Mouse (Mus musculus): ENCODE data around the gene Sept8. TPM values are rescaled to one million over a fixed set of nuclear protein-coding genes. Genes with fewer than 3 reads are reported as not detected.

Sept8 gene
- 9.9 and 13.3 TPM in 2 replicates for polyA plus RNA-seq (2012; ENCODE audit: insufficient read depth, insufficient read length, missing spikeins)

DNA sequence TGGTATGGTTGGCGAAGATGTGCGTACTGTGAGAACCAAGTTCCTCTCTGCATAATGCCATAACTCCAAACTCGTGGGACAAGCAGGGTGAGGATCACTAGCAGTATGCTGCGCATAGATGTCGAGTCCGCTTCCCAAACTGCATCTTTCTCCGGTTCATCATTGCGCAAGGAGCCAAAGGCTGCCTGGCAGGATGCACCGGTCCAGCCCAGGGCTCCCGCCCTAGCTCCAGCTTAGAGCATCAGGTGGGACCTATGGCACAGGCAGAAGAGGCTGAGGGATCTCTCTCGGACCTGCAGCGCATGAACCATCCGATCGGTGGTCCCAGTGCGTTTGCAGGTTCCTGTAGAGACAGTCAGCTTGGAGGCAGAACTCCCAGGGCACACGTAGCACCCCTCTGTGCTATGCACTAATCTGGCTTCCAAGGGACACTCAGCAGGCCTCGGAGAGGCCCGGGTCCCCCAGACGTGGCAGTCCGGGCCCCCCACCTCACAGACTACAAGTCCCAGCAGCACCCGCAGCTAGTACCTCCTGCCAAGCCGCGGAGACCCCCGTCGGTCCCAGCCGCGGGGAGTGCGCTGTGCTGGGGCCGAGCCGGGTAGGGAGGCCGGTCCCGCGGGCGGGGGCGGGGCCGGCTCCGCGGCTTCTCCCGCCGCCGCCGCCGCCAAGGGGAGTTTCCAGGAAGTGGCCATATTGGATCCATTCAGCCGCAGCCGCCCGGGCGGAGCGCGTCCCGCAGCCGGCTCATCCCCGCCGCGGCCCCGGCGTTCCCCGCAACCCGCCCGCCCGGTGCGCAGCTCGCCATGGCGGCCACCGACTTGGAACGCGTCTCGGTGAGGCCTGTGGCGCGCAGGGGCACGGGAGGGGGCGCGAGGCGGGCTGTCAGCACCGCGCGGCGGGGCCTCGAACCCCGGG, at the start of gene Sept8:
TSS of gene Sept8 (plus strand) at position 51 of the 915 bp plus-strand sequence.
- peaks cover 14% of the 10 kb centered on the region for H3K4me1 ChIP-seq (ENCODE audit: control insufficient read depth, insufficient read depth, insufficient read length, low read length)
- H3K4me3 ChIP-seq (ENCODE audit: insufficient read depth, low read depth, low read length): peak within 1 kb of the TSS; percentile 71
- H3K27ac ChIP-seq (replicated peaks; ENCODE audit: low read depth, low read length): peak within 1 kb of the TSS; percentile 79

DNA sequence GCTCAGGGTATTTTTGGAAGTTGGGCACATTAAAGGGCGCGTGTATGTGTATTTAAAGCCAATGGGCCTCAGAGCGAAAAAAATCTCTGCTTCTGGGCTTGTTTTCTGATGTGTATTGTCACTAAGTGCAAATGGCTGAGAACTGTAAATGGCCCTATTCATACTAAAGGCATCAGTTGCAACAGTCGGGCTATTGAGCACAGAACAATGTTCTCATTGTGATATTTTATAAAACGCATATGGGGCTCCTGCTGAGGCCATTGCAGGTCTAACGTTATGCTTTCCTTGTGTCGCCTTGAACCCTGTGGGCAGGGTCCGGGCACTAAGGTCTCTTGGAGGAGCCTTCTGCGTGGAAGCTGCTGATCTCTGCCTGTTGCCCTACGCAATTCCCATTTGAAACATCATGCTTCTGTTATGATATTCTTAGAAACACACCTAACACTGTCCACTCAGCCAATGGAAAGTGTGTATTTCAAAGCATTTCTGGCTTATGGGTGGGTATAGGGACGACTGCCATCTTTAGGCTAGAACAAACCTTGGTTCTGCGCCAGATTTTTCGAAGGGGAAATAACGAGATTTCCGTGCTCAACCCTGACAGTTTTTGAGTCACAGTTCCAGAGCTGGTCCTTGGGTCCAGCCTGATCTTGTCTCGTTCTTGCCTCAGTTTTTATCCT, 49.6 kb upstream of the Sept8 start:
- no peak overlapping the region for H3K27ac ChIP-seq (replicated peaks; ENCODE audit: low read depth, low read length)
- H3K4me3 ChIP-seq (ENCODE audit: insufficient read depth, low read depth, low read length): no peak overlapping the region
- H3K4me1 ChIP-seq (ENCODE audit: control insufficient read depth, insufficient read depth, insufficient read length, low read length): no peaks in the 10 kb centered on the region

DNA sequence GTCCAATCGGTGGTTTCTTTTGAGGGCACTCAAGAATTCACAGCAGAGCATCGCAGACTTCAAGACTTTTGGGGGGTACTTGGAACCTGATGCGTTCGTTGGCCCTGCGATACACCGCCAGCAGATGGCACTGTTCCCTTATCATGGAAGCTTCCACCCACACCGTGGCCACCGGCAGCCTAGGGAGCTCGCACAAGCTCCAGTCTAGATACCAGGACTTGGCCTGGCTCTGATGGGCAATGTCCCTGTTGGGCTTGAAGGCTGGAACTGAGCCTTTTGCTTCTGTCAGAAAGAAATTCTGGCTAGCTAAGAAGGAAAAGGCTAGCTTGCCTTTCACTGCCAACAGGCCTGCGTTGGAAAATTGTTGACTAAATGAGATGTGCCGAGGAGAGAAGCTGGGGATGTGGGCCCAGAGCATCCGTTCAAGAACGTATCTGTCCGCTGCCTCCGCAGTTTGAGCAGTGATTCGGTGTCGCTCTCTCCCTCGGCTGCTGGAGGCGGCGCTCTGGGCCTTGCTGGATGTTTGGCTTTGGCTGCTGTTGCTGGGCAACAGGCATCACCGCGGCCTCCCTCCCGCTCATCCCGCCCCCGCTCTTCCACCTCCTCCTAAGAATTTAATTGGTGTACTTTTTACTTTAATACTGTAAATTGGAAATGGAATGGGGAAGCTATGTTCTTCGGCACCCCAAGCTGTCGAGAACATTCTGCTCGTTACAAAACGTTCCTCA, 48.9 kb upstream of the Sept8 start, which contains the start of gene Gm9837:
TSS of gene Gm9837 (minus strand) at position 512 of the 728 bp plus-strand sequence.
- Histone ChIP-seq H3K27ac (replicated peaks; ENCODE audit: low read depth, low read length) (0 out of 2 replicates have a peak within 1 kb of the TSS, but pooled peaks have one; percentile 38), H3K4me3 (ENCODE audit: insufficient read depth, low read depth, low read length) (0 out of 2 replicates have a peak within 1 kb of the TSS, but pooled peaks have one; percentile 7), H3K4me1 (ENCODE audit: control insufficient read depth, insufficient read depth, insufficient read length, low read length) (no peaks in the 10 kb centered on the region)

DNA sequence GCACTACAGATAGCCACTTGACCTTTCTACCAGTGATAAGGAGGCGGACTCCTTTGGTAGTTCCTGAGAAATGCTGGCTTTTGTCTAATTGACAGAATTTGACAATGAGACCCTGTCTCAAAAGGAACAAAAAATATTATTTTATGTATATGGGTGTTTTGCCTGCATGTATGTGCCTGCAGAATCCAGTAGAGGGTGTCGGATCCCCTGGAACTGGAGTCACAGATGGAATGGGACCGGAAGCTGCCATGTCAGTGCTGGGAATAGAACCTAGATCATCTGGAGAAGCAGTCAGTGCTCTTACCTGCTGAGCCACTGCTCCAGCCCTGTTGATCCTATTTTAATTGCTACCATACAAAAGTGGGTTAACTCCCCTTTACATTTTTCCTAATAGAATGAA, 46.3 kb upstream of the Sept8 start:
- H3K4me1 ChIP-seq (ENCODE audit: control insufficient read depth, insufficient read depth, insufficient read length, low read length): no peaks in the 10 kb centered on the region
- no peak overlapping the region for H3K4me3 ChIP-seq (ENCODE audit: insufficient read depth, low read depth, low read length)
- H3K27ac ChIP-seq (replicated peaks; ENCODE audit: low read depth, low read length): no peak overlapping the region

DNA sequence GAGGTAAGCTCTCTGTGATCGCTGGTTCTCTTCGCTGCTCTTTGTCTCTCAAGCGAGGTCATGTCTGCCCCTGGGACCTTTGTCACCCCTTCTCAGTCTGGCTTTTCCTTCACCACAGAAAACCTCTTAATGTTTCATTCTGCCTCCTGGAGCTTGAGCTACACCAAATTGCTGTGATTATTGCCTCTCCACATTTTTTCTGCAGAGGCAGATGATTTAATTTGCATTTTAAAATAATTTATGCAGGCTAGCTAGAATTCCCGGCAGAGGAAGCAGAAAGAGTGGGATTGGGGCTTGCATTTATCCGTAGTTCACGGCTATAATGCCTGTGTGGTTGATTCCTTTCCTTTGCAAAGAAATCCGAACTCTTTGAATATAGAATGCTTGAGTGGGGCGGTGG, 43.4 kb upstream of the Sept8 start:
- Histone ChIP-seq H3K4me3 (ENCODE audit: insufficient read depth, low read depth, low read length) (no peak overlapping the region), H3K27ac (replicated peaks; ENCODE audit: low read depth, low read length) (no peak overlapping the region), H3K4me1 (ENCODE audit: control insufficient read depth, insufficient read depth, insufficient read length, low read length) (no peaks in the 10 kb centered on the region; the same call in 1 of the 2 replicates)

DNA sequence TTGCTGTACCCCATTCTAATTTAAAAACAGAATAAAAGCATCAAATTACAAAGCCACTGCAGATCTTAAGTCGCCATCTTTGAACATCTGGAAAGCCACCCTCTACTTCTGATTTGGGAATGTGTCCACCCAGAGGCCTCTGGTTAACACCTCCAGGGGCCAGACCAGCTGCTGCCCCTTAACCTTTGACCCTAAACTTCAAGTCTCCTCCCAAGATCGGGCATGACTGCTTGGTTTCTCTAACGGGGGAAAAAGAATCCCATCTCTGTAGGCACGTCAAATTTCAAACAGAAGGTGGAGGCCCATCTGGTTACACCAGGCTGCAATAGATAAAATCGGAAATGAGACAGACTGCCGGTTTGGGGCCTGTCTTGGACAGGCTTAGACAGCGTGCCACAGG, 41.2 kb upstream of the Sept8 start:
- Histone ChIP-seq H3K4me3 (ENCODE audit: insufficient read depth, low read depth, low read length) (no peak overlapping the region), H3K27ac (replicated peaks; ENCODE audit: low read depth, low read length) (no peak overlapping the region), H3K4me1 (ENCODE audit: control insufficient read depth, insufficient read depth, insufficient read length, low read length) (no peaks in the 10 kb centered on the region; the same call in 1 of the 2 replicates)

DNA sequence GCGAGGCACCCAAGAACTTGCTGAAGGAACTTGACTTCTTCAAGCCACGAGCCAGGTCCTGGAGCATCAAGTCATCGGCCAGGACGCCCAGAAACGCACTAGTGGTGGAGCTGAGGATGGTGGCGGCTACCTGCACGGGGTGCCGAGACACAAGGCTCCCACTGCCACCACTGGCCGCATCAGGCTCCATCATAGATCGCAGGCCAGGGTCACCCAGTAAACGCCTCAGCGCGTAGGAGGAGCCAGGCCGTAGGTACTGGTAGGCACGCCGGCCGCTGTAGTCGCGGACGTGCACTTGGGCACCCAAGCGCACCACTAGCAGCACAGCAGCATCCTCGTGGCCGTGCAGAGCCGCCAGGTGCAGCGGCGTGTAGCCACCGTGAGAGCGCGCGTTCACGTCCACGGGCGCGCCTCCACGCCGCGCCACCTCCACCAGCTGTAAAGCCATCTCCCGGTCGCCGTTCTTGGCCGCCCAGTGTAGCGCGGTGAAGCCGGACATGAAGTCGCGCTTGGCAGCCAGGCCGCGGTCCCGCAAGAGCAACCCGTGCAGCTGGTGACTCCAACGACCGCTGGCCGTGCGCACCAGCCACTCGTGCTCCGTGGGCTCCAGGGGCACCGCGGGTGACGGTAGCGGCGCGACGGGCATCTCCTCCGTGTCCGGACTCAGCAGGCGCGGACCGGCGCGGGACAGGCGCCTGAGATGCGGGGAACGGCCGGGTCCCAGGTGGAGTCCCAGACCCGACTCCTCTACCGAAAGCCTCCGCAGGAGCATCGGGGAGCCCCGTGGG, 40.5 kb upstream of the Sept8 start:
- H3K4me3 ChIP-seq (ENCODE audit: insufficient read depth, low read depth, low read length): peak overlapping the region; percentile 50

DNA sequence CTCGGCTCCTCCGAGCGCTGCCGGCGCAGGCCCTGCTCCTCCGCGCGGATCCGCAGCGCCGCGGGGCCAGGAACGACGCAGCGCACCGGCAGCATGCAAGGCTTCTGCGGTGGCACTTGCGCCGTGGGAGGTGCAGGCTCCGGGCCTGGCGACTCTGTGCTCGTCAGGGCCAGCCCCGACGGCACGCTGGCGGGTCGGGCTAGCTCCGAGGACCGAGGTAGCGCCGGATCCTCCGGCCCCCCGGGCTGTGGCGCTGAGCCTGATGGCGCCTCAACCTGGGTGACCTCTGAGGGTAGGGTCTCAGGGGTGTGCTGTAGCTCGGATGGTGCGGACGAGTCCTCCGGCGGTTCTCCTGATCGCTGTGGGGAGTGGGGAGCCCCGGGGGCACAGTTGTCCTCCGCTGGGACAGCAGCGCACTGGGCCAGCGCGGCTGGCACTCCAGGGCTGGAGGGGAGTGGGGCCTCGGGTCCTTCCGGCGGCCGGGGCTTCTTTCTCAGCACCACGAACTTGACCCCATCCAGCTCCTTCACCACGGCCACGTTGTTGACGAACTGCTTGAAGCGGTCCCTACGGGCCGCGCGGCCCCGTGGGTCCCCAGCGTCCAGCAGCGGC, 39.8 kb upstream of the Sept8 start:
- Histone ChIP-seq H3K4me3 (ENCODE audit: insufficient read depth, low read depth, low read length) (peak overlapping the region; percentile 50), H3K4me1 (ENCODE audit: control insufficient read depth, insufficient read depth, insufficient read length, low read length) (no peaks in the 10 kb centered on the region; the same call in 1 of the 2 replicates), H3K27ac (replicated peaks; ENCODE audit: low read depth, low read length) (no peak overlapping the region)

More for the DNA sequence above, 40.5 kb upstream of the Sept8 start:
- Histone ChIP-seq H3K27ac (replicated peaks; ENCODE audit: low read depth, low read length) (no peak overlapping the region), H3K4me1 (ENCODE audit: control insufficient read depth, insufficient read depth, insufficient read length, low read length) (no peaks in the 10 kb centered on the region; the same call in 1 of the 2 replicates)

DNA sequence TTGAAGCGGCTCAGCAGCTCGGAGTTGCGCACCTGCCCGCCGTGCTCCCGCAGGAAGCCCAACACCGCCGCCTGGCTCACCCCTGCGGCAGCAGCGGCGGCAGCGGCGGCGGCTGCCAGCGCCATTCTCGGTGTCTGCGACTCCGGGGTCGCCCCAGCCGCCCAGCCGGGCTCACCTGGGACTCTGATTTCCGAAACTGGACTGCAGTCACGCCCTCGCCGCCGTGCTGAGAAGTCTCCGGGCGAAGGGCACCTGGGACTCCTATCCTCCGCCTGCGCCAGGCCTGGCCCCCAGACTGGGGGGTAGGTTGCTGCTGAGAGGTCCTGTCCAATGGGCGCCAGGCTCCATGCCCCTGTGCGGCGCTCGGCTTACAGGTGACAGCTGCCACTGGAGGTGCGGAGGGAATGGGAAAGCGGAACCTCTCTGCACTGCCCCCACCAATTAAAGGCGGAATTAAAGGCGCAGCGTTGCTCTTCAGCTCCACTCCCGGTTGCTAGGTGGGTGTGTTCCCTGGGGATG, 39.2 kb upstream of the Sept8 start, which contains the start of the genes Gm9945 and Sowaha:
TSS of gene Gm9945 (plus strand) at position 384 of the 519 bp plus-strand sequence.
TSS of gene Sowaha (minus strand) at position 492 of the 519 bp plus-strand sequence.
- peak within 1 kb of the TSS; percentile 50 for H3K4me3 ChIP-seq (ENCODE audit: insufficient read depth, low read depth, low read length)
- H3K27ac ChIP-seq (replicated peaks; ENCODE audit: low read depth, low read length): no peak within 1 kb of the TSS
- no peaks in the 10 kb centered on the region; the same call in 1 of the 2 replicates for H3K4me1 ChIP-seq (ENCODE audit: control insufficient read depth, insufficient read depth, insufficient read length, low read length)

DNA sequence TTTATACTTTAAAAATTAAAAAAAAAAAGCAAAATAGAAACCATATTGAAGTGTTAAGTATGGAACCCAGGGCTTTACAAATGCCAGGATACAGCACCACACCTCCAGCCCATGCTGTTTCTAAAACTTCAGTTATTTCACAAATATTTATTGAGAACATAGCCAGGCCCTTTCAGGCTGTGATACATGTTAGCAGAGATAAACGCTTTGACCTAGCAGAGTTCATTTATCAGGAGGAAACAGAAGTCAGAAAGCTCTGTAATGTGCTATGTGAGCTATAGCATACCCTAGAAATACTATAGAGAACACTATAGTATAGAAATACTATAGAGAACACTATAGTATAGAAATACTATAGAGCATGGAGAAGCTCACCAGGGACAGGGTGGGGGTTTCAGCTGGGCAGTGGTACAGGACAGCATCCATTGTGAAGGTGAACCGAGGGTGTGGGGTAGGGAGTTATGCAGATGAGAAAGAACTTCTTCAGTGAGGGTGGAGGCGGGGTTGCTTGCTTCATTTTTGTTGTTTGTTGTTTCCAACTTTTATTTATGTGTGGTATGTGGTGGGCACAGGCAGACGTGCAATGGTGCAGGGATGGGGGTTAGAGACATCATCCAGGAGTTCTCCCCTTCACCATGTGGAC, 37.8 kb upstream of the Sept8 start:
- no peak overlapping the region for H3K27ac ChIP-seq (replicated peaks; ENCODE audit: low read depth, low read length)
- no peak overlapping the region for H3K4me3 ChIP-seq (ENCODE audit: insufficient read depth, low read depth, low read length)

DNA sequence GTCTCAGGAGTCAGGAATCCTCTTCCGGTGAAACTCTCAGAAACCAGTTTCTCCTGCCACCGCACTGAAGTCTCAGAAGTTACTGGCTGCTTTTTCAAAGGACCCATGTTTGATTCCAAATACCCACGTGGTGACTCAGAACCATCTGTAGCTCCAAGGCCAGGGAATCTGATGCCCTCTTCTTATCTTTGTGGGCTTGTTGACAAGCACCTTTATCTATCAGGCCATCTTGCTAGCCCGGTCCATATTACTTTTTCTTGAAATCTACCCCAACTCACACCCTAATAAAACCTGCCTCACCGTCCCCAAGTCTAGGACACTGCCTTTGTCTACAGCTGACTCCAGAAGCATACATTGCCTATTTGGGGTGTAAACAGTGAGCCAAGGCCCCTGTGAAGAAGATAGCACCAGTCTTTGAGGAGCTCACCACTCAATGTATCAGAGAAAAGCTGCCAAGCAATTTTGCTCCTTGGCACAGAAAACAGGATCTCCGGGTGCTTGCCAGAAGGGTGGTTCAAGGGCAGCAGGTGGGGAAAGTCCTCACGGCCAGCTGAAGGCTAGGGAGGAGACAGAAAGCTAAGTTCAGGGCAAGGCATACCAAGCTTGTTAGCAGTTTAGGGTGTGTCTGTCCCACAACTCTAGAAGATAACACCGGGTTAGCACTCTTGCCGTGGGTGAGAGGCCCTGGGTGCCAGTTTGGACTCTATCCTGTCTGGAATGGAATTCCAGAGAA, 35.7 kb upstream of the Sept8 start:
- Histone ChIP-seq H3K4me3 (ENCODE audit: insufficient read depth, low read depth, low read length) (no peak overlapping the region), H3K4me1 (ENCODE audit: control insufficient read depth, insufficient read depth, insufficient read length, low read length) (no peaks in the 10 kb centered on the region; the same call in 1 of the 2 replicates), H3K27ac (replicated peaks; ENCODE audit: low read depth, low read length) (no peak overlapping the region)

More for the DNA sequence above, 37.8 kb upstream of the Sept8 start:
- no peaks in the 10 kb centered on the region; the same call in 1 of the 2 replicates for H3K4me1 ChIP-seq (ENCODE audit: control insufficient read depth, insufficient read depth, insufficient read length, low read length)

DNA sequence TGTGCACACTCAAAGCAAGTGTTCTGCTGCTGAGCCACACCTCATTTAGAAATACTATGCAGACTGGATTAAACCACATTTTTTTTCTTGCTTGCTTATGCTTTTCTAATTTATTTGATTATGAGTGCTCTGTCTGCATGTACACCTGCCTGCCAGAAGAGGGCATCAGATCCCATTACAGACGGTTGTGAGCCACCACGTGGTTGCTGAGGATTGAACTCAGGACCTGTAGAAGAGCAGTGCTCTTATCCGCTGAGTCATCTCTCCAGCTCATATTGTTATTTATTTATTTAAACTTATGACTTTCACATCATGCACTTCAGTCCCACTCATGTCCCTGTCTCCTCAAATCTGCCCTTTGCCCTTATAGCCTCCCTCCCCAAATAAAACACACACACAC, 33.3 kb upstream of the Sept8 start:
- Histone ChIP-seq H3K4me1 (ENCODE audit: control insufficient read depth, insufficient read depth, insufficient read length, low read length) (no peaks in the 10 kb centered on the region), H3K27ac (replicated peaks; ENCODE audit: low read depth, low read length) (no peak overlapping the region), H3K4me3 (ENCODE audit: insufficient read depth, low read depth, low read length) (no peak overlapping the region)

Data from brown adipose tissue, adult 24 weeks (tissue).